Mouse (Mus musculus) heart, postnatal 0 days (tissue): ENCODE results near the gene Svs5. TPM values are rescaled to one million over a fixed set of nuclear protein-coding genes. Genes with fewer than 3 reads are reported as not detected.
"Not testable (repeated sequence)": the region's sequence is repeated elsewhere in the genome, so short reads cannot be mapped to it uniquely, and the experiment has no call there.

Experiments used
- ATAC-seq: fragments of 200-750 bp; cut with Nextera tagmentation; 2 replicates; pipeline ENCODE4 v1.8.0; 2017; ENCODE audit warnings: low read depth, moderate number of reproducible peaks, moderate library complexity; ENCODE audit not compliant: insufficient read depth
- DNase-seq: peaks from one replicate; pipeline ENCODE4 v3.0.0-alpha.2; 2016; ENCODE audit warnings: low spot score
- H3K27ac ChIP-seq: fragments of 300-500 bp; sonication (generic); 2 replicates; pipeline ENCODE4 v1.5.1; 2014; ENCODE audit warnings: low read depth, mild to moderate bottlenecking
- H3K27me3 ChIP-seq: fragments of 300-500 bp; sonication (generic); 2 replicates; pipeline ENCODE4 v1.6.1; 2014; ENCODE audit warnings: low read length, mixed read lengths; ENCODE audit not compliant: control insufficient read depth, insufficient read depth
- H3K36me3 ChIP-seq: fragments of 300-500 bp; sonication (generic); replicated peaks from 2 replicates; pipeline ENCODE4 v1.6.1; 2014; ENCODE audit warnings: low read length, mixed read lengths; ENCODE audit not compliant: control insufficient read depth, insufficient read depth
- H3K4me1 ChIP-seq: fragments of 300-500 bp; sonication (generic); 2 replicates; pipeline ENCODE4 v1.6.1; 2014; ENCODE audit warnings: antibody characterized with exemption; ENCODE audit not compliant: control insufficient read depth, insufficient read depth
- H3K4me2 ChIP-seq: fragments of 300-500 bp; sonication (generic); 2 replicates; pipeline ENCODE4 v1.6.1; 2014; ENCODE audit warnings: low read depth, mild to moderate bottlenecking, low read length, moderate library complexity
- H3K4me3 ChIP-seq: fragments of 300-500 bp; sonication (generic); 2 replicates; pipeline ENCODE4 v1.5.1; 2014; ENCODE audit warnings: low read depth, low read length
- H3K9ac ChIP-seq: fragments of 300-500 bp; sonication (generic); replicated peaks from 2 replicates; pipeline ENCODE4 v1.6.1; 2014; ENCODE audit warnings: low read depth, low read length, mixed read lengths
- H3K9me3 ChIP-seq: fragments of 300-500 bp; sonication (generic); replicated peaks from 2 replicates; pipeline ENCODE4 v1.6.1; 2016; ENCODE audit warnings: low read length; ENCODE audit not compliant: control insufficient read depth
- CTCF ChIP-seq: IDR thresholded peaks from 2 replicates; pipeline ENCODE4 v1.5.1; 2016; ENCODE audit warnings: antibody characterized with exemption, control low read depth, low read depth
- EP300 ChIP-seq: IDR thresholded peaks from 2 replicates; pipeline ENCODE4 v1.6.1; 2016; ENCODE audit warnings: antibody characterized with exemption, low read depth
- WGBS: fragments of 180-500 bp; shearing (Covaris S2); extraction: QIAGEN DNeasy Blood & Tissue Kit; methylation state at CpG from one replicate; pipeline ENCODE4 v1.1.7; 2014; 5-methylcytosine and 5-hydroxymethylcytosine counted together
- polyA plus RNA-seq: library from polyadenylated mRNA; unstranded; fragments of >200 nt; fragmentation: Nextera tagmentation; extraction: Ambion mirVana; gene quantifications from 2 replicates; pipeline ENCODE4 v1.2.1, GENCODE M21; 2015
- total RNA-seq: library from RNA; depleted of rRNA; stranded (reverse); fragments of >200 nt; gene quantifications from 2 replicates; pipeline ENCODE4 v1.2.3, GENCODE M21; 2014; ENCODE audit warnings: low replicate concordance; rRNA removed

Gene Svs5
- not detected in 2 replicates for total RNA-seq
- not detected in 2 replicates for polyA plus RNA-seq

- not testable (repeated sequence) for H3K27ac ChIP-seq, H3K4me3 ChIP-seq, H3K9ac ChIP-seq, H3K36me3 ChIP-seq, ATAC-seq, H3K4me2 ChIP-seq, H3K27me3 ChIP-seq, DNase-seq, H3K9me3 ChIP-seq, H3K4me1 ChIP-seq
- WGBS, result 32% methylated on average over 3 of the region's 3 CpGs
Measured at GRCm38 (mm10) chr2:164332440-164332839, at the start of gene Svs5. TSS of gene Svs5 (plus strand) at chr2:164332740.

- H3K36me3 ChIP-seq, H3K27me3 ChIP-seq, ATAC-seq, H3K4me3 ChIP-seq, H3K4me1 ChIP-seq, DNase-seq, H3K4me2 ChIP-seq, H3K9ac ChIP-seq, H3K9me3 ChIP-seq, H3K27ac ChIP-seq: not testable (repeated sequence)
- 63% methylated on average over 1 of the region's 1 CpGs for WGBS
Measured at GRCm38 (mm10) chr2:164288968-164289367, 43.6 kb upstream of the Svs5 start, which contains the start of gene Svs3a. TSS of gene Svs3a (plus strand) at chr2:164289268.

GRCm38 (mm10) chr2:164312599-164312998, 19.9 kb upstream of the Svs5 start:
- TF ChIP-seq EP300 (no peak), CTCF (no peak)
- Histone ChIP-seq H3K27me3 (no peaks in the 10 kb centered on the region), H3K27ac (no peak overlapping the region), H3K9me3 (no peaks in the 10 kb centered on the region), H3K9ac (no peak overlapping the region), H3K4me2 (no peak overlapping the region), H3K4me3 (no peak overlapping the region), H3K36me3 (no peaks in the 10 kb centered on the region), H3K4me1 (no peaks in the 10 kb centered on the region)
- WGBS, result 69% methylated on average over 5 of the region's 5 CpGs
- ATAC-seq, result no peak
- no peak for DNase-seq

- not testable (repeated sequence) for H3K4me3 ChIP-seq, H3K36me3 ChIP-seq
Measured at GRCm38 (mm10) chr2:164315460-164315859, 17.1 kb upstream of the Svs5 start.

GRCm38 (mm10) chr2:164316451-164316850, 16.1 kb upstream of the Svs5 start, which contains the start of gene Svs6:
TSS of gene Svs6 (plus strand) at chr2:164316751.
- not testable (repeated sequence) for H3K4me1 ChIP-seq, H3K4me2 ChIP-seq, ATAC-seq, DNase-seq, H3K27me3 ChIP-seq, H3K9ac ChIP-seq, H3K27ac ChIP-seq, H3K4me3 ChIP-seq, H3K36me3 ChIP-seq, H3K9me3 ChIP-seq
- 80% methylated on average over 1 of the region's 1 CpGs for WGBS

More at GRCm38 (mm10) chr2:164315460-164315859, 17.1 kb upstream of the Svs5 start:
- not testable (repeated sequence) for H3K27ac ChIP-seq, H3K4me2 ChIP-seq, H3K9me3 ChIP-seq, H3K4me1 ChIP-seq, H3K27me3 ChIP-seq, DNase-seq, H3K9ac ChIP-seq, ATAC-seq

GRCm38 (mm10) chr2:164320983-164321382, 11.6 kb upstream of the Svs5 start:
- Histone ChIP-seq H3K9me3 (no peaks in the 10 kb centered on the region), H3K4me2 (no peak overlapping the region), H3K36me3 (no peaks in the 10 kb centered on the region), H3K4me3 (no peak overlapping the region), H3K27me3 (no peaks in the 10 kb centered on the region), H3K27ac (no peak overlapping the region), H3K4me1 (no peaks in the 10 kb centered on the region), H3K9ac (no peak overlapping the region)
- TF ChIP-seq EP300 (no peak), CTCF (no peak)
- ATAC-seq, result no peak
- 73% methylated on average over 6 of the region's 6 CpGs for WGBS
- no peak for DNase-seq
